Mouse (Mus musculus): ENCODE data around the gene Trim25. TPM values are rescaled to one million over a fixed set of nuclear protein-coding genes. Genes with fewer than 3 reads are reported as not detected.

Trim25 gene
- total RNA-seq, 1 experiment from 2014 or later, result 107 TPM

Other genes starting within 250 kb of the Trim25 start
- 0.74 TPM in 1 of 2 replicates, not detected in the other for gene Akap1, start 134.8 kb upstream of the Trim25 start, total RNA-seq (2017)
- gene Scpep1, start 43.9 kb upstream of the Trim25 start, total RNA-seq (2017), result 31.9 and 40.1 TPM in 2 replicates
- not detected in 2 replicates for gene Elobl, start 32.4 kb upstream of the Trim25 start, total RNA-seq (2017)
- gene Coil, start 29.1 kb upstream of the Trim25 start, total RNA-seq (2017), result 6.5 and 7.8 TPM in 2 replicates
- 9.7 and 9.9 TPM in 2 replicates for gene Dgke, start 67.5 kb downstream of the Trim25 start, total RNA-seq (2017)
- gene Gm525, start 74.5 kb downstream of the Trim25 start, total RNA-seq (2017), result not detected in 2 replicates